Mouse (Mus musculus): ENCODE data around the gene Rybp. TPM values are rescaled to one million over a fixed set of nuclear protein-coding genes. Genes with fewer than 3 reads are reported as not detected.

The Rybp gene
- polyA plus RNA-seq, 1 experiment from 2014 or later, result 25.3 TPM

DNA sequence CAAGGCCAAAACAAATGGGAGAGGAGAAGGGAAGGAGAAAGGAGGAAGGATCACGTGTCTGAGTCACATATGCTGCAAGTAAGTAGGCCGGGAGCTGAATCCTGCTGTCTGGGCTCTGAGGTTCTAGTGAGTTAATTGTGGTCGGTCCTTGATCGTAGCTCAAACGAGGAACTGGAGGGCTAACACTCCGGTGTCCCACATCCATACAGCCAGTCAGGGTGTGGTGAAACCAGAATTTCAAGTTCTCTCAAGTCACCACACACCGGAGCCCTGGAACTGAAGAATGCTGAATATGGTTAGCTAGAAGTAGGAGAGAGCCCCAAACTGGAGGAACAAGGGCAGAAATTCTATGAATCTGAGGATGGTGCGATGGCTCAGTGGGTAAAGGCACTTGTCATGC lies 10.3 kb upstream of the Rybp start:
- WGBS, result 86% methylated on average over 8 of the region's 8 CpGs
- no peak for ATAC-seq
- H3K9ac ChIP-seq (ENCODE audit: low read depth, low read length), result no peak overlapping the region
- H3K27me3 ChIP-seq (ENCODE audit: control insufficient read depth, insufficient read depth, low read depth, low read length), result no peaks in the 10 kb centered on the region
- H3K4me1 ChIP-seq (ENCODE audit: control insufficient read depth, insufficient read depth, low read length), result no peaks in the 10 kb centered on the region
- no peak overlapping the region for H3K27ac ChIP-seq (ENCODE audit: low read length)
- no peak overlapping the region for H3K4me3 ChIP-seq (ENCODE audit: low read depth, low read length)
- no peak overlapping the region for H3K4me2 ChIP-seq (ENCODE audit: low read length)
- H3K9me3 ChIP-seq (replicated peaks; ENCODE audit: control insufficient read depth, low read length, poor library complexity, severe bottlenecking), result no peaks in the 10 kb centered on the region
- no peaks in the 10 kb centered on the region for H3K36me3 ChIP-seq (ENCODE audit: control insufficient read depth, insufficient read depth, low read length)

DNA sequence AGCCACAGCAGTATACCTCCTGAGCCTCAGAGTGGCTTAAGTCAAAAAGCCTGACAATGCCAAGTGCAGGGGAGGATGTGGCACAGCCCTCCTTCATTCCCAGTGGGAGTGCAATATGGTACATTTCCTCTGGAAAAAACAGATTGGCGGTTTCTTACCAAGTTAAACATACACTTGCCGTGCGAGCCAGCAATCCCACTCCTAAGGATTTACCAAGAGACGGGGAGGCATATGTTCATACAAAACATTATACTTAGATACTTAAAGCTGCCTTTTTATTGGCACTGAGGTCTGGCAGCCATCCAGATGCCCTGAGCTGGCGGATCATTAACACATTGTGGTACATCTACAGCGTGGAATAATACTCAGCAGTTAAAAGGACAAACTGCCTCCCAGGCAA lies 5.1 kb upstream of the Rybp start:
- H3K4me2 ChIP-seq (ENCODE audit: low read length), result no peak overlapping the region
- 84% methylated on average over 6 of the region's 6 CpGs for WGBS

DNA sequence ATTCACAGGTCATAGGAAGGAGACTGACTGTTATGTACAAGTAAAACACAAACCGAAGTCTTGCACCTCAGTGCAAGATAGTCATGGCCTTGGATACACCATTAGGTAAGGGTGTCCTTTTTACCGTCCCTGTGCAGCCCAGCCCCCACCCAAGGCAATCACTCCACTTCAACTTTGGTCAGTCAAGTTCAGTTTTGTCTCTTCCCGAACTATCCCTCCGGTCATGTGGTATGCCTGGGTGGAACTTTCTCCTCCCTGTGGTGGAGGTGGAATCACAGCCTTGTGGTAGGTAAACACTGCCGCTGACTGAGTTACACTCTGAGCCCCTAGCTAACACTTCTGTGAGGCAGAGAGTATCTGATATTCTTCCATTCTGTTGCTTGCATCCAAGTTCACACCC lies 1.8 kb upstream of the Rybp start:
- Histone ChIP-seq H3K27me3 (ENCODE audit: control insufficient read depth, insufficient read depth, low read depth, low read length) (peaks cover 5% of the 10 kb centered on the region; the same call in 1 of the 2 replicates), H3K27ac (ENCODE audit: low read length) (no peak overlapping the region), H3K4me3 (ENCODE audit: low read depth, low read length) (no peak overlapping the region), H3K9ac (ENCODE audit: low read depth, low read length) (no peak overlapping the region), H3K4me1 (ENCODE audit: control insufficient read depth, insufficient read depth, low read length) (peaks cover 22% of the 10 kb centered on the region), H3K36me3 (ENCODE audit: control insufficient read depth, insufficient read depth, low read length) (no peaks in the 10 kb centered on the region), H3K4me2 (ENCODE audit: low read length) (no peak overlapping the region), H3K9me3 (replicated peaks; ENCODE audit: control insufficient read depth, low read length, poor library complexity, severe bottlenecking) (no peaks in the 10 kb centered on the region)
- WGBS, result 83% methylated on average over 5 of the region's 5 CpGs
- no peak for ATAC-seq

More for the DNA sequence above, 5.1 kb upstream of the Rybp start:
- H3K9ac ChIP-seq (ENCODE audit: low read depth, low read length), result no peak overlapping the region
- no peak for ATAC-seq
- peaks cover 6% of the 10 kb centered on the region; the same call in 1 of the 2 replicates for H3K4me1 ChIP-seq (ENCODE audit: control insufficient read depth, insufficient read depth, low read length)
- H3K27me3 ChIP-seq (ENCODE audit: control insufficient read depth, insufficient read depth, low read depth, low read length), result peaks cover 5% of the 10 kb centered on the region; the same call in 1 of the 2 replicates
- H3K9me3 ChIP-seq (replicated peaks; ENCODE audit: control insufficient read depth, low read length, poor library complexity, severe bottlenecking), result no peaks in the 10 kb centered on the region
- H3K27ac ChIP-seq (ENCODE audit: low read length), result no peak overlapping the region
- H3K4me3 ChIP-seq (ENCODE audit: low read depth, low read length), result no peak overlapping the region
- H3K36me3 ChIP-seq (ENCODE audit: control insufficient read depth, insufficient read depth, low read length), result no peaks in the 10 kb centered on the region

DNA sequence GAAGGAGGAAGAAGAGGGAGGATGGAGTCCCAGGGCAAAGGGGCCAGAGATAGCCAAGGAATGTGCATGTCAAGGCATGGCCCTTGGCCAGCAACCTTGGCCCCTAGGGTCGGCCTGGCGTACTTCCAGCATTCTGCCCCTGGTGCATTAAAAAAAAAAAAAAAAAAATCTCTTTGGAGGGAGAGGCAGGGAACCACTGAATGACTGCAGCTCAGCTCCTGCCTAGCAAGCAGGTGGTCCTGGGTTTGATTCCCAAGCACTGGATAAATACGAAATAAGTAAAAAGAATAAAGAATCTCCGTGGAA lies 1.4 kb upstream of the Rybp start:
- no peak for ATAC-seq
- Histone ChIP-seq H3K9me3 (replicated peaks; ENCODE audit: control insufficient read depth, low read length, poor library complexity, severe bottlenecking) (no peaks in the 10 kb centered on the region), H3K36me3 (ENCODE audit: control insufficient read depth, insufficient read depth, low read length) (no peaks in the 10 kb centered on the region), H3K4me3 (ENCODE audit: low read depth, low read length) (no peak overlapping the region), H3K4me2 (ENCODE audit: low read length) (no peak overlapping the region; the same call in 1 of the 2 replicates), H3K27ac (ENCODE audit: low read length) (no peak overlapping the region), H3K4me1 (ENCODE audit: control insufficient read depth, insufficient read depth, low read length) (peaks cover 25% of the 10 kb centered on the region), H3K27me3 (ENCODE audit: control insufficient read depth, insufficient read depth, low read depth, low read length) (peaks cover 5% of the 10 kb centered on the region; the same call in 1 of the 2 replicates), H3K9ac (ENCODE audit: low read depth, low read length) (no peak overlapping the region)
- 51% methylated on average over 4 of the region's 4 CpGs for WGBS

DNA sequence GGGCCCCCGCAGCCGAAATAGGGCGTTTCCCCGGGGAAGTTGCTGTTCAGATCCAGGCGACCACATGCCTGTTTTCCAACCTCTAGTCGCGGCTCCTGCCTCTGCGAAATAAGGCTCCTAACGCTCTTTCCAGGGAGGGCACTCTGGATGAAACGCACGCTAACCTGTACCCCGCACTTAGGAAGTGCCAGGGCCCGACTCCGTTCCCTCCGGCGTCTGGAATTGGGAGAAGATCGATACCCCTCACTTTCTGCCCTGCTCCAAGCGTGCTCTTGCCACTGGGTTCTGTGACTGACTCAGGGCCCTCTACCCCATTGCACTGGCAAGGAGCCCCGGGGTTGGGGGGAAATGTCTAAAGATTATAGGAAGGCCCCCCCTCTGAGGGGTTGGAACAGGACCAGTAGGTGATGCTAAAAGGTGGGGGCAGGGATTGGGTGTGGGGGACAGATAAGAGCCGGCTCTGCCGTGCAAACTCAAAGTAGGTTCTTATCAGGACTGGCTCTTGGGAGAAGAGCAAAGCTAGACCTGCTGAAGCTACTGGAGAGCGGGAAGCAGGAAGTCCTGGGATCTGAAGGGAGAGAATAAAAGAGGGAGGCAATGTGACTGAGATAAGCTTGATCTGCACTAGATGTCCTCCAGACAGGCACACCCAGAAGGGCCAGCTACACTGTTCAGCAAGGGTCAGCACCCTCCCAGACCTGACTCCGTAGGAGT lies 888 bp upstream of the Rybp start:
- H3K4me1 ChIP-seq (ENCODE audit: control insufficient read depth, insufficient read depth, low read length), result peaks cover 31% of the 10 kb centered on the region
- peaks cover 5% of the 10 kb centered on the region; the same call in 1 of the 2 replicates for H3K27me3 ChIP-seq (ENCODE audit: control insufficient read depth, insufficient read depth, low read depth, low read length)
- H3K9me3 ChIP-seq (replicated peaks; ENCODE audit: control insufficient read depth, low read length, poor library complexity, severe bottlenecking), result no peaks in the 10 kb centered on the region
- H3K4me3 ChIP-seq (ENCODE audit: low read depth, low read length), result peak overlapping the region; percentile 70
- H3K27ac ChIP-seq (ENCODE audit: low read length), result peak overlapping the region; percentile 73
- H3K4me2 ChIP-seq (ENCODE audit: low read length), result peak overlapping the region; percentile 97
- H3K36me3 ChIP-seq (ENCODE audit: control insufficient read depth, insufficient read depth, low read length), result no peaks in the 10 kb centered on the region
- H3K9ac ChIP-seq (ENCODE audit: low read depth, low read length), result peak overlapping the region; percentile 69
- peak; percentile 31 for ATAC-seq
- WGBS, result 3% methylated on average over 23 of the region's 23 CpGs

DNA sequence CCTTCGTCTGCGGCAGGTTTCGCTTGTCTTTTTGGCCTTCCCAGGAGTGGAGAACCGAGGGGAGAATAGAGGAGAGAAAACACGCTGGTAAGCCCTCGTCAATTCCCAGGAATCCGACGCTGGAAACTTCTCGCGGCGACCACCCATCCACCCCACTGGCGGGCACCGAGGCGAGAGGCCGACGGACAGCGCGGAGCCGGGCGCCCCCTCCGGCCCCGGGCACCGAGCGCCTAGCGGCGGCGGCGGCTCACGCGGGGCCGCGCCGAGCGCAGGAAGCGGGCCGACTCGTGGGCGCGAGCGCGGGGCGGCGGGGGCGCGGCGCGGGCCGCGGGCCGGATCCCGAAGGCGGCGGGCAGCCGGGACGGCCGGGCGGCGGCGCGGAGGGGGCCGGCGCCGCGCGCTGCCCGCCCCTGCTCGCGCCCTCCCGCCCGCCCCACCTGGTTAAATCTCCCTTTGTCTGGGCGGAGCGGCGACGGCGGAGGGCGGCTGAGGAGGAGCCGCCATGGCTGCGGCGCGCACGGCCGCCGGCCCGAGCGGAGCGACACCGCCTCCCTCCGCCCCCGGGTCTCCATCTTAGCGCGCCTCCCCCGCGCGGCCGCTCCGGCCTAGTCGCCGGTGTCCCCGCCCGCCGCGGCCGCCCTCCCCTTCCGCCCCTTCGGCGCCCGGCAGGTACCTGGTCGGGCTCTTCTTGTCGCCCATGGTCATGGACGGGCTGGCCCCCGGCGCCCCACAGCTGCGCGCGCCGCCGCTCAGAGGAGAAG lies 532 bp downstream of the Rybp start:
- Histone ChIP-seq H3K27ac (ENCODE audit: low read length) (peak overlapping the region; percentile 97), H3K4me3 (ENCODE audit: low read depth, low read length) (peak overlapping the region; percentile 70), H3K9ac (ENCODE audit: low read depth, low read length) (peak overlapping the region; percentile 90), H3K9me3 (replicated peaks; ENCODE audit: control insufficient read depth, low read length, poor library complexity, severe bottlenecking) (no peaks in the 10 kb centered on the region), H3K27me3 (ENCODE audit: control insufficient read depth, insufficient read depth, low read depth, low read length) (peaks cover 5% of the 10 kb centered on the region; the same call in 1 of the 2 replicates), H3K4me1 (ENCODE audit: control insufficient read depth, insufficient read depth, low read length) (peaks cover 31% of the 10 kb centered on the region), H3K36me3 (ENCODE audit: control insufficient read depth, insufficient read depth, low read length) (no peaks in the 10 kb centered on the region), H3K4me2 (ENCODE audit: low read length) (peak overlapping the region; percentile 72)
- 0% methylated on average over 47 of the region's 117 CpGs for WGBS
- ATAC-seq, result peak; percentile 81

DNA sequence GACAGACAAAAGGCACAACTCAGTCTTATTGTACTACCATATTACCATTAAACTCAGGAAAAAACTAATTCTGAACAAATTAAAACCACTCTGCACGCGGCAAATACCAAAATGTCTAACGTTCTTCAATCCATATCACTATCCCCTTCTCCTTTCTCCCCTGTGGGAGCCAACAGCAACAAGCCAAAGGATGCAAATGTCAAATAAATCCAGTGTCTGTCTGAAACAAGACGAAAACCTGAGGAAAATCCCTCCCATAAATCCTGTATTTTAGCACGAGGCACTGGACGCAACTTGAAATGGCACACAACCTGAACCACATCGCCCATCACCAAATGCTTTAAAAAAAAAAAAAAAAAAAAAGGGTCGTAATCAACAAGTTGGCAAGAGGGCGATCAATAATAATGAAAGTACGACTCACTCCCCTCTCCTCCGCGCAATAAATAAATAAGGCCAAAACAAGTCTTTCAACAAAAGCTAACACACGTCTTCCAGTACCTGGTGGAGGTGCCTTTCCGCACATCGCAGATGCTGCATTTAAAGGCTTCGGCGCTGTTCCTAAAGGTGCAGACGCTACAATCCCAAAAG lies 1.2 kb downstream of the Rybp start:
- WGBS, result 2% methylated on average over 18 of the region's 18 CpGs
- no peak for ATAC-seq
- H3K27ac ChIP-seq (ENCODE audit: low read length), result peak overlapping the region; percentile 97

DNA sequence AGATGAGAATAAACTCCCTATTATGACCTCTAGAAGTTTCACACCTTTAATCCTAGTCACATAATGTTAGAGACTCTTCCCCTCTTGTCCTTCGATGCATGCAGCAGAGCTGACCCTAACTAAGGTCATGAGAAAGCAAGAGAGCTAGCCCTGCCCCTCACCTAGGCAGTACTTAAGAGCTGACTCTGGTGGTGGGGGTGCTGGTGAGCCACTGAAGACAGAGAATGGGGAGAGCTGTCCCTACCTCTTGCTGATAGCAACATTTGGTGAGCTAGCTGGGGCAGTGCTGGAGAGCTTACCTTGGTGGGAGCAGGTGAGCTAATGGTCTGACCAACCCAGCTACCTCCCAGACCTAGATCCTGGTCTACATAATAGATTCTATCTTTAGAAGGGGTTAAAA lies 8.4 kb downstream of the Rybp start:
- ATAC-seq, result 0 out of 2 replicates have a peak, but pooled peaks have one; percentile 25
- no peak overlapping the region for H3K27ac ChIP-seq (ENCODE audit: low read length)
- no peaks in the 10 kb centered on the region for H3K36me3 ChIP-seq (ENCODE audit: control insufficient read depth, insufficient read depth, low read length)
- peaks cover 19% of the 10 kb centered on the region for H3K4me1 ChIP-seq (ENCODE audit: control insufficient read depth, insufficient read depth, low read length)
- H3K9me3 ChIP-seq (replicated peaks; ENCODE audit: control insufficient read depth, low read length, poor library complexity, severe bottlenecking), result no peaks in the 10 kb centered on the region
- H3K4me2 ChIP-seq (ENCODE audit: low read length), result no peak overlapping the region
- WGBS, result 100% methylated on average over 1 of the region's 1 CpGs
- no peak overlapping the region for H3K9ac ChIP-seq (ENCODE audit: low read depth, low read length)
- no peak overlapping the region for H3K4me3 ChIP-seq (ENCODE audit: low read depth, low read length)
- H3K27me3 ChIP-seq (ENCODE audit: control insufficient read depth, insufficient read depth, low read depth, low read length), result no peaks in the 10 kb centered on the region

More for the DNA sequence above, 1.2 kb downstream of the Rybp start:
- Histone ChIP-seq H3K4me2 (ENCODE audit: low read length) (peak overlapping the region; percentile 72), H3K36me3 (ENCODE audit: control insufficient read depth, insufficient read depth, low read length) (no peaks in the 10 kb centered on the region), H3K4me1 (ENCODE audit: control insufficient read depth, insufficient read depth, low read length) (peaks cover 31% of the 10 kb centered on the region), H3K9ac (ENCODE audit: low read depth, low read length) (peak overlapping the region; percentile 90), H3K27me3 (ENCODE audit: control insufficient read depth, insufficient read depth, low read depth, low read length) (peaks cover 5% of the 10 kb centered on the region; the same call in 1 of the 2 replicates), H3K4me3 (ENCODE audit: low read depth, low read length) (peak overlapping the region; percentile 70), H3K9me3 (replicated peaks; ENCODE audit: control insufficient read depth, low read length, poor library complexity, severe bottlenecking) (no peaks in the 10 kb centered on the region)

DNA sequence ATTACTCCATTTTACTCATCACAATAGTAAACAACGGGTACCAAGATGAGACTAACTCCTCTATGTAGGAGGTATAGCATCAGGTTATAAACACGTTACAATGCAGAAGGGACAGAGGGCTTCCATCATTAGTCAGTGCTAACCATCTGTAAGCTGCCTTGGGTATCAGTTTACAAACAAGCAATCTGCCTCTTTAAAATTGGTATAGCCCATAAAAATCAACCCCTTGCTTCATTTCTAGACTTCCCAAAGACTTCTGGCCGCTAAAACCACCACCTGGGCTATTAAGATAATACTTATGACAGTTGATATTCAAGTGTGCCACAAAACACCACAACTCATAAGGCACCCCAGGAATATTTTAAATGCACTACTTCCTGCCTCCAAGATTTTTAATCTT lies 10.9 kb downstream of the Rybp start:
- Histone ChIP-seq H3K4me1 (ENCODE audit: control insufficient read depth, insufficient read depth, low read length) (peaks cover 12% of the 10 kb centered on the region), H3K4me2 (ENCODE audit: low read length) (no peak overlapping the region), H3K36me3 (ENCODE audit: control insufficient read depth, insufficient read depth, low read length) (no peaks in the 10 kb centered on the region), H3K9me3 (replicated peaks; ENCODE audit: control insufficient read depth, low read length, poor library complexity, severe bottlenecking) (no peaks in the 10 kb centered on the region), H3K9ac (ENCODE audit: low read depth, low read length) (no peak overlapping the region), H3K27ac (ENCODE audit: low read length) (no peak overlapping the region), H3K27me3 (ENCODE audit: control insufficient read depth, insufficient read depth, low read depth, low read length) (no peaks in the 10 kb centered on the region), H3K4me3 (ENCODE audit: low read depth, low read length) (no peak overlapping the region)
- ATAC-seq, result no peak
- 87% methylated on average over 3 of the region's 3 CpGs for WGBS
